Mouse (Mus musculus) forebrain, postnatal 0 days (tissue): ENCODE results near the gene Pigyl. TPM values are rescaled to one million over a fixed set of nuclear protein-coding genes. Genes with fewer than 3 reads are reported as not detected.
A peak's percentile ranks its signal among the peaks of the same experiment; 100 is the strongest.

ENCODE experiments used
- ATAC-seq: fragments of 200-750 bp; cut with Nextera tagmentation; 2 replicates; pipeline ENCODE4 v1.8.0; 2017; ENCODE audit warnings: mild to moderate bottlenecking, moderate library complexity
- DNase-seq: peaks from one replicate; pipeline ENCODE4 v3.0.0-alpha.2; 2015
- H3K27ac ChIP-seq: fragments of 300-500 bp; sonication (generic); 2 replicates; pipeline ENCODE4 v1.5.1; 2014; ENCODE audit warnings: low read depth, mild to moderate bottlenecking, antibody characterized with exemption, low read length, moderate library complexity, mixed read lengths
- H3K27me3 ChIP-seq: fragments of 300-500 bp; sonication (generic); 2 replicates; pipeline ENCODE4 v1.6.1; 2014; ENCODE audit warnings: mild to moderate bottlenecking, low read length, mixed read lengths; ENCODE audit not compliant: insufficient read depth
- H3K36me3 ChIP-seq: fragments of 300-500 bp; sonication (generic); 2 replicates; pipeline ENCODE4 v1.6.1; 2014; ENCODE audit warnings: mild to moderate bottlenecking, moderate library complexity; ENCODE audit not compliant: insufficient read depth
- H3K4me1 ChIP-seq: fragments of 300-500 bp; sonication (generic); 2 replicates; pipeline ENCODE4 v1.6.1; 2014; ENCODE audit warnings: antibody characterized with exemption; ENCODE audit not compliant: insufficient read depth
- H3K4me2 ChIP-seq: fragments of 300-500 bp; sonication (generic); 2 replicates; pipeline ENCODE4 v1.6.1; 2014; ENCODE audit warnings: low read depth, mild to moderate bottlenecking, moderate library complexity
- H3K4me3 ChIP-seq: fragments of 300-500 bp; sonication (generic); 2 replicates; pipeline ENCODE4 v1.5.1; 2014; ENCODE audit warnings: low read depth, low read length, mixed read lengths
- H3K9ac ChIP-seq: fragments of 300-500 bp; sonication (generic); 2 replicates; pipeline ENCODE4 v1.6.1; 2014; ENCODE audit warnings: mild to moderate bottlenecking
- H3K9me3 ChIP-seq: fragments of 300-500 bp; sonication (generic); 2 replicates; pipeline ENCODE4 v1.6.1; 2016; ENCODE audit warnings: low read length
- CTCF ChIP-seq: sonication (generic); IDR thresholded peaks from 2 replicates; pipeline ENCODE4 v1.5.1; 2016; ENCODE audit warnings: antibody characterized with exemption, control low read depth, low read depth
- WGBS: fragments of 180-500 bp; shearing (Covaris S2); extraction: QIAGEN DNeasy Blood & Tissue Kit; methylation state at CpG from one replicate; pipeline ENCODE4 v1.1.7; 2014; 5-methylcytosine and 5-hydroxymethylcytosine counted together
- polyA plus RNA-seq: library from polyadenylated mRNA; unstranded; fragments of >200 nt; fragmentation: Nextera tagmentation; extraction: Ambion mirVana; gene quantifications from 2 replicates; pipeline ENCODE4 v1.2.1, GENCODE M21; 2015
- total RNA-seq: library from RNA; depleted of rRNA; stranded (reverse); fragments of >200 nt; gene quantifications from 2 replicates; pipeline ENCODE4 v1.2.3, GENCODE M21; 2014

Pigyl gene
- total and polyA plus RNA-seq, 2 experiments from 2014 or later = 27.8 to 112 TPM

GRCm38 (mm10) chr9:22119543-22119942 lies 37.1 kb upstream of the Pigyl start:
- 89% methylated on average over 4 of the region's 4 CpGs for WGBS
- Histone ChIP-seq H3K36me3 (no peaks in the 10 kb centered on the region), H3K9me3 (no peaks in the 10 kb centered on the region)

DNA sequence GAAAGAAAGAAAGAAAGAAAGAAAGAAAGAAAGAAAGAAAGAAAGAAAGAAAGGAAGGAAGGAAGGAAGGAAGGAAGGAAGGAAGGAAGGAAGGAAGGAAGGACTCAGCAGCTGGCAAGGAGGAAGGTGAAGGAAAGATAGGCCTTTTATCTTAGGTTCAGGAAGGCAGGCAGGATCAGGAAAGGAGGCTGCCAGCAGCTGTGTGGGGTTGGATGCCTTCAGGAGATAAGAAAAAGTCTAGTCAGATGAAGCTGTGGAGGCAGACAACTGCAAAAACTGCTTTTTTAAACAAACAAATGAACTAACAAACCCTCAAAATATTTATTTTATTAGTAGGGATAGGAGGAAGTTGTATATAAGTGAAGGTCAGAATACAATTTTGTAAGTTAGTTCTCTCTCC lies 35.1 kb upstream of the Pigyl start:
- ATAC-seq (no peak), DNase-seq (no peak)
- Histone ChIP-seq H3K27me3 (no peaks in the 10 kb centered on the region), H3K4me2 (no peak overlapping the region), H3K36me3 (no peaks in the 10 kb centered on the region), H3K27ac (no peak overlapping the region), H3K9ac (no peak overlapping the region), H3K4me1 (no peaks in the 10 kb centered on the region), H3K4me3 (no peak overlapping the region), H3K9me3 (no peaks in the 10 kb centered on the region)
- TF ChIP-seq CTCF = no peak

More at GRCm38 (mm10) chr9:22119543-22119942, 37.1 kb upstream of the Pigyl start:
- Histone ChIP-seq H3K9ac (no peak overlapping the region), H3K4me2 (no peak overlapping the region), H3K4me3 (no peak overlapping the region), H3K4me1 (peaks cover 9% of the 10 kb centered on the region; the same call in 1 of the 2 replicates), H3K27me3 (no peaks in the 10 kb centered on the region), H3K27ac (no peak overlapping the region)
- no peak for DNase-seq
- no peak for TF ChIP-seq CTCF
- ATAC-seq = no peak

- 79% methylated on average over 3 of the region's 3 CpGs for WGBS
- no peak for ATAC-seq
- no peak overlapping the region for H3K4me3 ChIP-seq
Observed at GRCm38 (mm10) chr9:22122005-22122404, 34.6 kb upstream of the Pigyl start.

GRCm38 (mm10) chr9:22123069-22123609 lies 33.5 kb upstream of the Pigyl start:
- DNase-seq = no peak
- H3K4me3 ChIP-seq = no peak overlapping the region
- no peak overlapping the region for H3K4me2 ChIP-seq
- H3K27me3 ChIP-seq = no peaks in the 10 kb centered on the region
- TF ChIP-seq CTCF = no peak
- whole genome bisulfite sequencing = 84% methylated on average over 7 of the region's 7 CpGs
- no peak overlapping the region for H3K9ac ChIP-seq
- H3K4me1 ChIP-seq = no peaks in the 10 kb centered on the region
- no peak for ATAC-seq
- H3K36me3 ChIP-seq = no peaks in the 10 kb centered on the region
- no peak overlapping the region for H3K27ac ChIP-seq
- no peaks in the 10 kb centered on the region for H3K9me3 ChIP-seq

More at GRCm38 (mm10) chr9:22122005-22122404, 34.6 kb upstream of the Pigyl start:
- Histone ChIP-seq H3K27ac (no peak overlapping the region), H3K36me3 (no peaks in the 10 kb centered on the region), H3K4me2 (no peak overlapping the region), H3K4me1 (no peaks in the 10 kb centered on the region), H3K27me3 (no peaks in the 10 kb centered on the region), H3K9me3 (no peaks in the 10 kb centered on the region), H3K9ac (no peak overlapping the region)
- no peak for TF ChIP-seq CTCF
- no peak for DNase-seq

GRCm38 (mm10) chr9:22124169-22124568 lies 32.5 kb upstream of the Pigyl start:
- WGBS = 80% methylated on average over 3 of the region's 3 CpGs

GRCm38 (mm10) chr9:22125246-22126027 lies 31.2 kb upstream of the Pigyl start:
- Histone ChIP-seq H3K4me3 (no peak overlapping the region), H3K4me1 (no peaks in the 10 kb centered on the region), H3K36me3 (no peaks in the 10 kb centered on the region), H3K27me3 (no peaks in the 10 kb centered on the region; the same call in 1 of the 2 replicates), H3K9ac (no peak overlapping the region), H3K9me3 (no peaks in the 10 kb centered on the region), H3K27ac (no peak overlapping the region), H3K4me2 (no peak overlapping the region)
- WGBS = 92% methylated on average over 15 of the region's 15 CpGs
- no peak for ATAC-seq
- no peak for DNase-seq
- no peak for TF ChIP-seq CTCF

More at GRCm38 (mm10) chr9:22124169-22124568, 32.5 kb upstream of the Pigyl start:
- DNase-seq (no peak), ATAC-seq (no peak)
- no peaks in the 10 kb centered on the region; the same call in 1 of the 2 replicates for H3K27me3 ChIP-seq
- no peak overlapping the region for H3K4me3 ChIP-seq
- H3K27ac ChIP-seq = no peak overlapping the region
- no peak overlapping the region for H3K9ac ChIP-seq
- H3K4me2 ChIP-seq = no peak overlapping the region
- H3K36me3 ChIP-seq = no peaks in the 10 kb centered on the region
- no peaks in the 10 kb centered on the region for H3K4me1 ChIP-seq
- no peak for TF ChIP-seq CTCF
- H3K9me3 ChIP-seq = no peaks in the 10 kb centered on the region

GRCm38 (mm10) chr9:22131226-22131981 lies 25.2 kb upstream of the Pigyl start:
- no peaks in the 10 kb centered on the region for H3K9me3 ChIP-seq
- no peak overlapping the region for H3K27ac ChIP-seq
- ATAC-seq = no peak
- 4% methylated on average over 35 of the region's 35 CpGs for WGBS
- H3K36me3 ChIP-seq = no peaks in the 10 kb centered on the region
- no peak for TF ChIP-seq CTCF
- H3K4me3 ChIP-seq = peak overlapping the region; percentile 16; the same call in 1 of the 2 replicates
- no peak overlapping the region for H3K9ac ChIP-seq
- H3K4me2 ChIP-seq = 0 out of 2 replicates have a peak overlapping the region, but pooled peaks have one; percentile 10
- no peaks in the 10 kb centered on the region for H3K4me1 ChIP-seq
- no peak for DNase-seq
- peaks cover 10% of the 10 kb centered on the region for H3K27me3 ChIP-seq
